Comparison of ENCODE assay signal across 15 mouse cellular contexts in genomic region chr11:117274973-117275372, GRCm38 (mm10).
DNase-seq lines count a peak whose midpoint lies in the region; ATAC-seq and TF ChIP-seq lines count a peak whose summit lies in the region.
"Had no signal": no experiment of that assay in that cellular context is flagged by ENCODE, and none has a peak within 500 bp of the region (broad histone marks: within the 10 kb centered on the region; RNA-seq: fewer than 3 reads in every experiment).

No protein-coding gene starts in this region.

- no peak for TF ChIP-seq RAD21 in CH12.LX (IDR thresholded peaks at IDR 0.05; ENCODE audit: low read depth, low read length)

- no peak for TF ChIP-seq POLR2A in CH12.LX (IDR thresholded peaks at IDR 0.05; ENCODE audit: low read depth, low read length)

- dilution Hi-C loops in CH12.LX (cut with MboI; ENCODE audit: extremely low pct_ligation_motif_present, extremely low pct_unique_long_range_greater_than_20kb, low sequenced_read_pairs) = no loop called here

- WGBS in intestine, embryonic 16.5 days = 60% methylated on average over 5 of the region's 5 CpGs
- WGBS in intestine, postnatal 0 days = 62% methylated on average over 5 of the region's 5 CpGs
- 52% methylated on average over 5 of the region's 5 CpGs for WGBS in stomach, embryonic 16.5 days

- DNase-seq in CH12.LX (ENCODE audit: extremely low read depth) (no peak), ES-E14 (ENCODE audit: low read depth, low spot score) (no peak)
- DNase-seq in cerebellum, adult 11 months = no peak
- DNase-seq in frontal cortex, postnatal 10 days (ENCODE audit: low spot score in 2 of 2) = no peak
- DNase-seq: adrenal gland, postnatal 14 days; cerebellum, postnatal 14 days; kidney, adult 9 months; liver, embryonic 13.5 days; lung, postnatal 10 days; right cerebral cortex, adult 18-20 months had no signal

- no peak overlapping the region for H3K4me3 ChIP-seq in intestine, embryonic 16.5 days (ENCODE audit: low read length)
- H3K4me3 ChIP-seq in intestine, postnatal 0 days (ENCODE audit: low read depth, low read length) = no peak overlapping the region
- H3K4me3 ChIP-seq in CH12.LX (replicated peaks in 1 of 3; ENCODE audit: low read depth in 2 of 3, low read length in 2 of 3, poor library complexity in 1 of 3) = no peak overlapping the region
- H3K4me3 ChIP-seq in ES-E14 (ENCODE audit: insufficient read depth in 1 of 2, low read depth in 1 of 2, low read length in 2 of 2, poor library complexity in 1 of 2, severe bottlenecking in 1 of 2) = no peak overlapping the region
- H3K4me3 ChIP-seq in stomach, embryonic 16.5 days (replicated peaks; ENCODE audit: low read length) = no peak overlapping the region
- H3K4me3 ChIP-seq: liver, embryonic 13.5 days had no signal

- no peak for TF ChIP-seq EP300 in CH12.LX (IDR thresholded peaks at IDR 0.05; ENCODE audit: low read length)

- peak overlapping the region; percentile 37; the same call in 1 of the 2 replicates for H3K9ac ChIP-seq in intestine, embryonic 16.5 days (ENCODE audit: low read depth, low read length)
- no peak overlapping the region for H3K9ac ChIP-seq in intestine, postnatal 0 days (ENCODE audit: low read depth, low read length)
- H3K9ac ChIP-seq in CH12.LX (ENCODE audit: insufficient read depth, low read depth) (no peak overlapping the region), ES-E14 (ENCODE audit: insufficient read depth, low read depth, low read length, poor library complexity, severe bottlenecking) (no peak overlapping the region)
- H3K9ac ChIP-seq in stomach, embryonic 16.5 days (ENCODE audit: low read length) = no peak overlapping the region
- H3K9ac ChIP-seq: liver, embryonic 13.5 days had no signal

- H3K4me2 ChIP-seq in intestine, embryonic 16.5 days (ENCODE audit: low read depth, low read length) = no peak overlapping the region
- no peak overlapping the region for H3K4me2 ChIP-seq in intestine, postnatal 0 days (replicated peaks; ENCODE audit: low read depth)
- no peak overlapping the region for H3K4me2 ChIP-seq in CH12.LX (ENCODE audit: insufficient read depth, low read depth, poor library complexity, severe bottlenecking)
- no peak overlapping the region for H3K4me2 ChIP-seq in stomach, embryonic 16.5 days (ENCODE audit: low read depth, low read length)
- H3K4me2 ChIP-seq: liver, embryonic 13.5 days had no signal

- no peaks in the 10 kb centered on the region for H3K27me3 ChIP-seq in intestine, embryonic 16.5 days (replicated peaks; ENCODE audit: control insufficient read depth, insufficient read depth, low read length)
- H3K27me3 ChIP-seq in intestine, postnatal 0 days (replicated peaks; ENCODE audit: control insufficient read depth, insufficient read depth, low read length) = no peaks in the 10 kb centered on the region
- H3K27me3 ChIP-seq in CH12.LX (replicated peaks) = no peaks in the 10 kb centered on the region
- H3K27me3 ChIP-seq in stomach, embryonic 16.5 days (ENCODE audit: control insufficient read depth, insufficient read depth, low read length) = no peaks in the 10 kb centered on the region
- H3K27me3 ChIP-seq: liver, embryonic 13.5 days had no signal

- in situ Hi-C loops in CH12.LX (cut with MboI; ENCODE audit: low pct_ligation_motif_present, low pct_unique_long_range_greater_than_20kb, low sequenced_read_pairs) = no loop called here
- in situ Hi-C loops in ES-E14 (cut with MboI; ENCODE audit: low sequenced_read_pairs in 2 of 2, unreplicated experiment in 2 of 2) = no loop called here

- no peak for TF ChIP-seq CTCF in intestine, postnatal 0 days (IDR thresholded peaks at IDR 0.05; ENCODE audit: low read depth)
- TF ChIP-seq CTCF in CH12.LX (conservative IDR thresholded peaks at IDR 0.05 in 1 of 2, IDR thresholded peaks at IDR 0.05 in 1 of 2; ENCODE audit: low read depth in 2 of 2, low read length in 2 of 2) = no peak

- peaks cover 64% of the 10 kb centered on the region for H3K4me1 ChIP-seq in intestine, embryonic 16.5 days (ENCODE audit: control insufficient read depth, insufficient read depth, low read length)
- peaks cover 8% of the 10 kb centered on the region; the same call in 1 of the 2 replicates for H3K4me1 ChIP-seq in intestine, postnatal 0 days (replicated peaks; ENCODE audit: control insufficient read depth, insufficient read depth, low read length)
- H3K4me1 ChIP-seq in CH12.LX (ENCODE audit: control insufficient read depth in 1 of 2, insufficient read depth in 2 of 2) (peaks cover 40 to 67% of the 10 kb centered on the region in 2 experiments), ES-E14 (ENCODE audit: control insufficient read depth in 2 of 2, insufficient read depth in 2 of 2, low read length in 2 of 2, poor library complexity in 1 of 2) (peaks cover 3 to 23% of the 10 kb centered on the region in 2 experiments; a peak in 2 of 4 replicates)
- peaks cover 65% of the 10 kb centered on the region for H3K4me1 ChIP-seq in stomach, embryonic 16.5 days (ENCODE audit: control insufficient read depth, insufficient read depth, low read length)

- H3K9me3 ChIP-seq in intestine, embryonic 16.5 days (ENCODE audit: control insufficient read depth, low read length) = no peaks in the 10 kb centered on the region
- H3K9me3 ChIP-seq in intestine, postnatal 0 days (ENCODE audit: control insufficient read depth) = no peaks in the 10 kb centered on the region
- no peaks in the 10 kb centered on the region for H3K9me3 ChIP-seq in CH12.LX (replicated peaks; ENCODE audit: low read length)
- H3K9me3 ChIP-seq in ES-E14 (ENCODE audit: control insufficient read depth, insufficient read depth, low read depth, low read length) = no peaks in the 10 kb centered on the region
- H3K9me3 ChIP-seq in stomach, embryonic 16.5 days (replicated peaks; ENCODE audit: control insufficient read depth, low read length) = no peaks in the 10 kb centered on the region
- H3K9me3 ChIP-seq: liver, embryonic 13.5 days had no signal

- H3K79me2 ChIP-seq in CH12.LX (replicated peaks; ENCODE audit: control insufficient read depth, extremely low read depth, insufficient read depth, poor library complexity, severe bottlenecking) = peaks cover 35% of the 10 kb centered on the region

- H3K27ac ChIP-seq in intestine, embryonic 16.5 days (ENCODE audit: low read length) = no peak overlapping the region
- no peak overlapping the region for H3K27ac ChIP-seq in intestine, postnatal 0 days (ENCODE audit: low read depth, low read length)
- H3K27ac ChIP-seq in CH12.LX (ENCODE audit: insufficient read depth, low read depth) (no peak overlapping the region), ES-E14 (ENCODE audit: insufficient read depth, low read depth, low read length, poor library complexity, severe bottlenecking) (0 out of 2 replicates have a peak overlapping the region, but pooled peaks have one; percentile 23)
- H3K27ac ChIP-seq in stomach, embryonic 16.5 days (ENCODE audit: low read length) = 0 out of 2 replicates have a peak overlapping the region, but pooled peaks have one; percentile 30
- H3K27ac ChIP-seq: liver, embryonic 13.5 days had no signal

- ATAC-seq in intestine, embryonic 16.5 days = no peak
- ATAC-seq in intestine, postnatal 0 days = no peak
- ATAC-seq in stomach, embryonic 16.5 days (ENCODE audit: insufficient read depth, low FRiP score) = no peak
- ATAC-seq: CD4-positive, CD25-positive, alpha-beta regulatory T cell, adult 4 months; hindbrain, embryonic 16.5 days had no signal

- no peaks in the 10 kb centered on the region for H3K36me3 ChIP-seq in intestine, embryonic 16.5 days (ENCODE audit: control insufficient read depth, insufficient read depth, low read length)
- no peaks in the 10 kb centered on the region; the same call in 1 of the 2 replicates for H3K36me3 ChIP-seq in intestine, postnatal 0 days (ENCODE audit: control insufficient read depth, insufficient read depth)
- H3K36me3 ChIP-seq in CH12.LX (replicated peaks in 1 of 2; ENCODE audit: control insufficient read depth in 1 of 2, insufficient read depth in 1 of 2, low read length in 1 of 2) = peaks cover 17 to 56% of the 10 kb centered on the region in 2 experiments
- no peaks in the 10 kb centered on the region for H3K36me3 ChIP-seq in ES-E14 (ENCODE audit: control insufficient read depth, insufficient read depth, low read length, poor library complexity, severe bottlenecking)
- H3K36me3 ChIP-seq in stomach, embryonic 16.5 days (ENCODE audit: control insufficient read depth, insufficient read depth, low read length) = no peaks in the 10 kb centered on the region

TF ChIP-seq in CH12.LX, 34 proteins besides CTCF, POLR2A, EP300 and RAD21:
- peak; percentile 67; the same call in 1 of the 2 replicates for TF ChIP-seq SIN3A (IDR thresholded peaks at IDR 0.05; ENCODE audit: low read length)
- no peak for TF ChIP-seq BHLHE40 (IDR thresholded peaks at IDR 0.05; ENCODE audit: low read depth, low read length)
- TF ChIP-seq USF2 (conservative IDR thresholded peaks at IDR 0.05; ENCODE audit: low read depth, low read length) = no peak
- peak; percentile 38; the same call in 1 of the 2 replicates for TF ChIP-seq TCF12 (IDR thresholded peaks at IDR 0.05; ENCODE audit: low read depth, low read length)
- TF ChIP-seq ETS1 (conservative IDR thresholded peaks at IDR 0.05; ENCODE audit: low read depth, low read length) = peak; percentile 20; the same call in 1 of the 2 replicates
TF ChIP-seq in CH12.LX: peak in this region for 3.

TF ChIP-seq in ES-E14, 5 proteins besides CTCF, POLR2A, EP300 and RAD21:
- TF ChIP-seq ZC3H11A (IDR thresholded peaks at IDR 0.05; ENCODE audit: borderline replicate concordance, low read depth, low read length) (no peak), MAFK (IDR thresholded peaks at IDR 0.05; ENCODE audit: insufficient read depth, low read depth, low read length) (no peak), CHD2 (IDR thresholded peaks at IDR 0.05; ENCODE audit: low read depth, low read length) (no peak), HCFC1 (IDR thresholded peaks at IDR 0.05; ENCODE audit: borderline replicate concordance, insufficient read depth, low read length) (no peak), ZNF384 (IDR thresholded peaks at IDR 0.05; ENCODE audit: low read depth, low read length) (no peak)

Comparison
In these comparisons a context has a peak if more than half of its experiments do, and no peak if none do; other contexts are left out.
1. H3K27ac ChIP-seq: peak in ES-E14 (single experiment) and stomach, embryonic 16.5 days (single experiment); none in intestine, embryonic 16.5 days (single experiment), intestine, postnatal 0 days (single experiment) and CH12.LX (single experiment).